Mouse (Mus musculus) urinary bladder, adult 2 months (tissue): Measurements from ENCODE around the gene Gm3286. TPM values are rescaled to one million over a fixed set of nuclear protein-coding genes. Genes with fewer than 3 reads are reported as not detected.
"Not testable (repeated sequence)": the region's sequence is repeated elsewhere in the genome, so short reads cannot be mapped to it uniquely, and the experiment has no call there.

Experiments used
- DNase-seq: peaks from one replicate; pipeline ENCODE4 v3.0.0; 2022; ENCODE audit warnings: low spot score
- polyA plus RNA-seq: library from polyadenylated mRNA; depleted of rRNA; stranded (reverse); fragments of >200 nt; gene quantifications from 2 replicates; pipeline ENCODE4 v1.2.3, GENCODE M21; 2012; rRNA removed

The Gm3286 gene
- not detected in 2 replicates for polyA plus RNA-seq

DNA sequence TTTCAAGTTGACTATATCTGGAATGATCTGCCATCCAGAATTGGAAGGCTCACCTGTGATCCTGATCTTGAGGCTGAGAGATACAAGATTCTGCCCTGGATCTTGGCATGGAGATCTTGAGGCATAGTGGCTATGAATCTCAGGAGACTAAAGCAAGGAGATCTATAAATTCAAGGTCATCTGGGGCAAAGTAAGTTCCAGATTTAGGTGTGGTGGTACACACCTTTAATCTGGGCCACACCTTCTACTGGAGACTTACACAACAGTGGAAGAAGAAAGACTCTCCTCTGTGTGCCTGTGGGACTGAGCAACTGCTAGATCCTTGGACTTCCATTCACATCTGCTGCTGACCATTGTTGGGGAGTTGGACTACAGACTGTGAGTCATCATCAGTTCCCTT is at the start of gene Gm3286:
Gene Gm3286, plus strand, starts transcription at position 301 of the 400 bp plus-strand sequence.
- DNase-seq, result not testable (repeated sequence)

Other genes starting within 250 kb of the Gm3286 start
- not detected in 2 replicates for gene Gm10424, start 238.0 kb upstream of the Gm3286 start, polyA plus RNA-seq
- gene Gm3259, start 204.8 kb upstream of the Gm3286 start, polyA plus RNA-seq, result not detected in 2 replicates
- not detected in 2 replicates for gene D5Ertd577e, start 54.0 kb upstream of the Gm3286 start, polyA plus RNA-seq
- not detected in 2 replicates for gene Gm7971, start 84.1 kb downstream of the Gm3286 start, polyA plus RNA-seq
- gene Gm7978, start 225.4 kb downstream of the Gm3286 start, polyA plus RNA-seq, result not detected in 2 replicates
- not detected in 2 replicates for gene Gm7982, start 231.3 kb downstream of the Gm3286 start, polyA plus RNA-seq